ENCODE assay signal across 1 mouse cellular context in the genomic region with DNA sequence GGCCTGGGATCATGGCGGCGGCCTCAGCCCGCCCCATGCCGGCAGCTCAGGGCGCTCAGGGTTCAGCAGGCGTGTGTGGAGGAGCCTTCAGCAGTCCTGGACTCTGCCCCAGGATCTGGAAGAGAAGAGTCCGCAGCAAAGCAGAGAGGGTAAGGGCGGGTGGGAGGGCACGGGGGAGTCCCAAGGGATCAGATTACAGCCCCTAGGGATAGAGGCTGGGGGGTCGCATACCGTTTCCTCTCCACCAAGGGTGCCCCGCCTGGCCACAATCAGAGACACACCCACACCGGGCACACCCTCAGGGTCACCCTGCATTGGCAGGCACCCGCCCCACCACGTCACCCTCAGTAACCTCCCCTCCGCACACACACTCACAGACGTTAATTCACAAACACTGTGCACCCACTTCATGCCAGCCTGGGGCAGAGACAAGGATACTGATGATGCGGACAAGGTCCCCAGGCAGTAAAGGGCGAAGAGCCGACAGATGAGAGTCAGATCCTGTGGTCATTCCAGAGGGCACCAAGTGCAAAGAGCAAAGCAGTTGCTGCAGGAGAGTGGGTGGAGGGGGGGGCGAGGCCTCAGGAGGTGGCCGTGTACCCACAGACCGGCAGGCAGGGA.
TF ChIP-seq lines count a peak whose summit lies in the region.

No protein-coding gene starts in this region.

TF ChIP-seq in C2C12, 6 proteins besides CTCF, POLR2A, EP300 and RAD21:
- no peak for TF ChIP-seq MYOD1 (IDR thresholded peaks at IDR 0.05; ENCODE audit: control insufficient read depth, insufficient read length, low read depth)
- no peak for TF ChIP-seq USF1 (IDR thresholded peaks at IDR 0.05; ENCODE audit: low read depth)
- no peak for TF ChIP-seq FOSL1 (IDR thresholded peaks at IDR 0.05; ENCODE audit: insufficient read depth, low read length, poor library complexity, severe bottlenecking)
- TF ChIP-seq MAX (IDR thresholded peaks at IDR 0.05) = no peak
- no peak for TF ChIP-seq MYOG (IDR thresholded peaks at IDR 0.05; ENCODE audit: control insufficient read depth, extremely low read depth, insufficient read length)
- no peak for TF ChIP-seq CEBPB (IDR thresholded peaks at IDR 0.05; ENCODE audit: low read depth)
